ENCODE assay signal across 11 mouse cellular contexts in the genomic region with DNA sequence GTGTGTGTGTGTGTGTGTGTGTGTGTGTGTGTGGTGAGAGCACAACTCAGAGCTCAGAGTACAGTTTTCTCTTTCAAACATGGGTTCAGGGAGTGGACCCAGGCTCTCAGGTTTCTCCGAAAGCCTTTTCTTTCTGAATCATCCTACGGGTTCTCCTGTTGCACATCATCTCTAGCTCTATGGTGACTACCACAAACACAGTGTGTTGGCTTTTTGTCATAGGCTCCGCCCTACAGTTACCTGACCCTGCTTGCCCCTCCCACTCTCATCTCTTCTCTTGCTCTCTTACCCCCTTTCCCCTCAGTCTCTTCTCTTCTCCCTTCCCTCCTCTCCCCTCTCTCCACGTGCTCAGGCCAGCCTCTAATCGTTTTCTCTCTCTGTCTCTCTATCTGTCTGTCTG. TPM values are rescaled to one million over a fixed set of nuclear protein-coding genes. Genes with fewer than 3 reads are reported as not detected.
A peak's percentile ranks its signal among the peaks of the same experiment; 100 is the strongest.
DNase-seq lines count a peak whose midpoint lies in the region; ATAC-seq and TF ChIP-seq lines count a peak whose summit lies in the region.
"Had no signal": no experiment of that assay in that cellular context is flagged by ENCODE, and none has a peak within 500 bp of the region (broad histone marks: within the 10 kb centered on the region; RNA-seq: fewer than 3 reads in every experiment).

No protein-coding gene starts in this region.

- H3K4me2 ChIP-seq in stomach, postnatal 0 days (replicated peaks; ENCODE audit: low read depth), result no peak overlapping the region

- no peaks in the 10 kb centered on the region for H3K36me3 ChIP-seq in heart, embryonic 10.5 days
- no peaks in the 10 kb centered on the region for H3K36me3 ChIP-seq in limb, embryonic 10.5 days
- no peaks in the 10 kb centered on the region for H3K36me3 ChIP-seq in stomach, postnatal 0 days (ENCODE audit: control insufficient read depth, insufficient read depth, low read length)

- H3K27ac ChIP-seq in heart, embryonic 10.5 days, result 0 out of 2 replicates have a peak overlapping the region, but pooled peaks have one; percentile 47
- no peak overlapping the region for H3K27ac ChIP-seq in limb, embryonic 10.5 days
- no peak overlapping the region for H3K27ac ChIP-seq in stomach, postnatal 0 days (replicated peaks)
- H3K27ac ChIP-seq: left cerebral cortex, adult 2 months had no signal

- peak; percentile 73 for ATAC-seq in stomach, postnatal 0 days (ENCODE audit: low FRiP score, low TSS enrichment)
- ATAC-seq: forebrain, postnatal 0 days had no signal

- H3K4me3 ChIP-seq in heart, embryonic 10.5 days, result no peak overlapping the region
- no peak overlapping the region for H3K4me3 ChIP-seq in limb, embryonic 10.5 days
- no peak overlapping the region for H3K4me3 ChIP-seq in stomach, postnatal 0 days (ENCODE audit: low read depth, low read length)
- H3K4me3 ChIP-seq: left cerebral cortex, adult 2 months had no signal

- DNase-seq in heart, embryonic 10.5 days (ENCODE audit: low spot score), result no peak
- no peak for DNase-seq in heart, postnatal 4 days
- peak; percentile 35 for DNase-seq in testis, postnatal 10 days (ENCODE audit: low spot score)
- DNase-seq in testis, postnatal 14 days (ENCODE audit: low spot score), result no peak
- DNase-seq in limb, embryonic 10.5 days (ENCODE audit: low spot score), result peak; percentile 19
- DNase-seq in stomach, postnatal 0 days (ENCODE audit: low spot score), result no peak
- no peak for DNase-seq in embryo, embryonic 10 days (ENCODE audit: low spot score)
- no peak for DNase-seq in left cerebral cortex, postnatal 25 days (ENCODE audit: low spot score in 2 of 2)
- DNase-seq: forebrain, postnatal 0 days; lung, postnatal 10 days had no signal

- no peak overlapping the region for H3K9ac ChIP-seq in stomach, postnatal 0 days (ENCODE audit: low read length)
- H3K9ac ChIP-seq: forebrain, postnatal 0 days had no signal

- TF ChIP-seq CTCF in stomach, postnatal 0 days (IDR thresholded peaks at IDR 0.05; ENCODE audit: low read depth), result no peak

- 0 out of 2 replicates have a peak, but pooled peaks cover 5% of the 10 kb centered on the region for H3K27me3 ChIP-seq in heart, embryonic 10.5 days (ENCODE audit: insufficient read depth, poor library complexity, severe bottlenecking)
- no peaks in the 10 kb centered on the region for H3K27me3 ChIP-seq in limb, embryonic 10.5 days (ENCODE audit: low read depth, poor library complexity, severe bottlenecking)
- no peaks in the 10 kb centered on the region for H3K27me3 ChIP-seq in stomach, postnatal 0 days (ENCODE audit: control insufficient read depth, insufficient read depth, low read length)

- peaks cover 8% of the 10 kb centered on the region; the same call in 1 of the 2 replicates for H3K4me1 ChIP-seq in heart, embryonic 10.5 days
- H3K4me1 ChIP-seq in limb, embryonic 10.5 days, result peaks cover 11% of the 10 kb centered on the region
- H3K4me1 ChIP-seq in stomach, postnatal 0 days (replicated peaks; ENCODE audit: control insufficient read depth, insufficient read depth), result no peaks in the 10 kb centered on the region

- intact Hi-C loops in left cerebral cortex, postnatal 25 days (cut with DNase I), result no loop called here

- TF ChIP-seq EP300 in stomach, postnatal 0 days (optimal IDR thresholded peaks at IDR 0.05), result no peak

- H3K9me3 ChIP-seq in heart, embryonic 10.5 days, result no peaks in the 10 kb centered on the region
- no peaks in the 10 kb centered on the region for H3K9me3 ChIP-seq in limb, embryonic 10.5 days (replicated peaks)
- H3K9me3 ChIP-seq in stomach, postnatal 0 days (ENCODE audit: control insufficient read depth, low read length), result no peaks in the 10 kb centered on the region

- WGBS in heart, embryonic 10.5 days, result 76% methylated on average over 5 of the region's 5 CpGs
- WGBS in limb, embryonic 10.5 days, result 81% methylated on average over 5 of the region's 5 CpGs
- WGBS in stomach, postnatal 0 days, result 73% methylated on average over 5 of the region's 5 CpGs

RNA-seq across cellular contexts. Expression of gene C2cd5, which starts 15.6 kb away (rescaled TPM):
- polyA plus RNA-seq in heart, embryonic 10.5 days (2016; fragmentation: Nextera tagmentation; extraction: Ambion mirVana), result 27.3 and 28.5 TPM in 2 replicates
- 10 to 100 TPM; 21.5 to 24.9 TPM for total RNA-seq in heart, postnatal 4 days (2021)
- polyA plus RNA-seq in limb, embryonic 10.5 days (2016; fragmentation: Nextera tagmentation; extraction: Ambion mirVana), result 45.3 and 46.1 TPM in 2 replicates
- 7.7 and 8.3 TPM in 2 replicates for polyA plus RNA-seq in stomach, postnatal 0 days (2015; fragmentation: Nextera tagmentation; extraction: Ambion mirVana)
- 100 to 1,000 TPM in 1 of 2 experiments, 10 to 100 TPM in 1; 79.8 to 102 TPM for total RNA-seq in left cerebral cortex, postnatal 25 days (2021)

RNA-seq across cellular contexts. Expression of gene Etnk1, which starts 51.5 kb away (rescaled TPM):
- polyA plus RNA-seq in heart, embryonic 10.5 days (2016; fragmentation: Nextera tagmentation; extraction: Ambion mirVana), result 16.2 and 18.1 TPM in 2 replicates
- total RNA-seq in heart, postnatal 4 days (2021), result 10 to 100 TPM; 27.0 to 28.1 TPM
- polyA plus RNA-seq in limb, embryonic 10.5 days (2016; fragmentation: Nextera tagmentation; extraction: Ambion mirVana), result 20.9 and 21.2 TPM in 2 replicates
- 10.7 and 11.0 TPM in 2 replicates for polyA plus RNA-seq in stomach, postnatal 0 days (2015; fragmentation: Nextera tagmentation; extraction: Ambion mirVana)
- 100 to 1,000 TPM; 175 to 192 TPM for total RNA-seq in left cerebral cortex, postnatal 25 days (2021)

Comparison
In these comparisons a context has a peak if more than half of its experiments do, and no peak if none do; other contexts are left out.
1. DNase-seq: peak in testis, postnatal 10 days (single experiment) and limb, embryonic 10.5 days (single experiment); none in heart, embryonic 10.5 days (single experiment), heart, postnatal 4 days (single experiment), testis, postnatal 14 days (single experiment), stomach, postnatal 0 days (single experiment), embryo, embryonic 10 days (single experiment) and left cerebral cortex, postnatal 25 days (0 of 2).